Mouse (Mus musculus): ENCODE measurements around the gene Lrrc25. TPM values are rescaled to one million over a fixed set of nuclear protein-coding genes. Genes with fewer than 3 reads are reported as not detected.
A peak's percentile ranks its signal among the peaks of the same experiment; 100 is the strongest.

The Lrrc25 gene
- total RNA-seq, 1 experiment = 0.13 TPM

DNA sequence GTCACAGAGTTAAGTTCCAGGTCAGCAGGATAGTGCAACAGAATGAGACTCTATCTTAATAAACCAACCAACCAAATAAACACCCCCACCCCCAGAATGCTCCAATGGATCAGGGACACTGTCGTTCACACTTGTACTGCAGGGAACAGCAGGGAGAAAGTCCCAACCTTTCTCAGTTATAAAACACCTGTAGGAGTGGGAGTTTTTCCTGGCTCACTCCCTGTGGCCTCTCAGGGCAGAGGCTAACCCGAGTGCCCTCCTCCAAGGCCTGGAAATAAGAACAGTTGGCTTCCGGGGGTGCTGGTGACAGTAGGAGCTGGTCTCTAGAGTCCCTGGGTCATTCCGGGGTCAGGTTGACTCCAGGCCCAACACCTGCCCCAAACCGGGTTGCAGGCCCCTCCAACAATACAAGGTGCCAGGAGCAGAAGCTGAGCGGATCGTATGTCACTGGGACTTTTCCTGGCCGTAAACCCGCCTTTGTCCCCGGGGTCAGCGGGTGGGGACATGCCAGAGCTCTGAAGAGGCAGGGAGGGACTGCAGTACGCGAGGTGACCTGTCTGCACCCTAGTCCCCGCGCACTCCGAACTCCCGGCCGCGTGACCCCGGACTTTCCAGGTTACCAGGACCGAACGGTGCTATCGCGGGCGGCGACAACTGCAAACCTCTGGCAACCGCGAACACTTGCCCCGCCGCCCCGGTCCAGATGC, 43.1 kb downstream of the Lrrc25 start:
- Histone ChIP-seq H3K27ac (ENCODE audit: insufficient read depth, low read depth, low read length, poor library complexity, severe bottlenecking) (no peak overlapping the region), H3K4me1 (ENCODE audit: control insufficient read depth in 2 of 2, insufficient read depth in 2 of 2, low read length in 2 of 2, poor library complexity in 1 of 2) (peaks cover 5 to 12% of the 10 kb centered on the region in 2 experiments; a peak in 3 of 4 replicates), H3K9me3 (ENCODE audit: control insufficient read depth, insufficient read depth, low read depth, low read length) (no peaks in the 10 kb centered on the region), H3K36me3 (ENCODE audit: control insufficient read depth, insufficient read depth, low read length, poor library complexity, severe bottlenecking) (peaks cover 9% of the 10 kb centered on the region; the same call in 1 of the 2 replicates), H3K9ac (ENCODE audit: insufficient read depth, low read depth, low read length, poor library complexity, severe bottlenecking) (peak overlapping the region; percentile 72), H3K4me3 (ENCODE audit: insufficient read depth in 1 of 2, low read depth in 1 of 2, low read length in 2 of 2, poor library complexity in 1 of 2, severe bottlenecking in 1 of 2) (peak overlapping the region; percentile 87 to 93)
- no peak for DNase-seq (ENCODE audit: low read depth, low spot score)
- no peak for TF ChIP-seq MAFK (IDR thresholded peaks at IDR 0.05; ENCODE audit: insufficient read depth, low read depth, low read length)
- TF ChIP-seq HCFC1 (IDR thresholded peaks at IDR 0.05; ENCODE audit: borderline replicate concordance, insufficient read depth, low read length) = no peak
- TF ChIP-seq ZC3H11A (IDR thresholded peaks at IDR 0.05; ENCODE audit: borderline replicate concordance, low read depth, low read length) = no peak
- TF ChIP-seq CHD2 (IDR thresholded peaks at IDR 0.05; ENCODE audit: low read depth, low read length) = no peak
- TF ChIP-seq ZNF384 (IDR thresholded peaks at IDR 0.05; ENCODE audit: low read depth, low read length) = no peak
- in situ Hi-C loops (cut with MboI; ENCODE audit: low sequenced_read_pairs in 2 of 2, unreplicated experiment in 2 of 2) = no loop called here

DNA sequence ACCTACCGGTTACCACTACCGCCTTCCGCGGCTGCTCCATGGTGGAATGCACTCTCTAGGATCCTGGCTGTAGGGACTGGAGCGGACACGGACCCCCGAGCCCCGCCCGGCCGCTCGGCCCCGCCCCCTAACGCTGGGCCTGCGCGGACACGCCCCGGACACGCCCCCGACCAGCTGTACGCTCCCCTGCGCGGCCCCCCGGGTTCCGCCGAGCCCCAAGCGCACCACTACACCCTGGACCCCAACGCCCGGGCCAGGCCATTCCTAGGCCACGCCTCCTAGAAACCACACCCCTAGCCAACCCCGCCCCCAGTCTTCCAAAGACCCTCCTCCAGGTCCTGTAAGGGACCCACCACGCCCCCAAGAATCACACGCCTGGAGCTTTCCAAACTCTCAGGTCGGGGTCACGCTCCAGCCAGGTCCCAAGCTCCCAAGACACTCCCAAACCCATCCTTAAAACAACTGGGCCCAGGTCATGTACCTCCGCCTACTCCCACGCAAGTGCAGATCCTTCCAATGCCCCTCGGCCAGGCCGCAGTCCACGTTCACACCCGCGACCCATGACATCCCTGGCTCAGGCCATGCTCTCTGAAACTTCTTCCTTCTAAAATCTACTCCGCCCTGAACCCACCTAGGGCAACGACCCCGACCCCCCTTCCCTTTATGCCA, 43.8 kb downstream of the Lrrc25 start:
- H3K9me3 ChIP-seq (ENCODE audit: control insufficient read depth, insufficient read depth, low read depth, low read length) = no peaks in the 10 kb centered on the region
- in situ Hi-C loops (cut with MboI; ENCODE audit: low sequenced_read_pairs in 2 of 2, unreplicated experiment in 2 of 2) = no loop called here
- TF ChIP-seq HCFC1 (IDR thresholded peaks at IDR 0.05; ENCODE audit: borderline replicate concordance, insufficient read depth, low read length) (peak; percentile 20; the same call in 1 of the 2 replicates), ZC3H11A (IDR thresholded peaks at IDR 0.05; ENCODE audit: borderline replicate concordance, low read depth, low read length) (no peak), MAFK (IDR thresholded peaks at IDR 0.05; ENCODE audit: insufficient read depth, low read depth, low read length) (no peak), ZNF384 (IDR thresholded peaks at IDR 0.05; ENCODE audit: low read depth, low read length) (no peak)
- peak; percentile 97 for DNase-seq (ENCODE audit: low read depth, low spot score)
- peak overlapping the region; percentile 72 for H3K9ac ChIP-seq (ENCODE audit: insufficient read depth, low read depth, low read length, poor library complexity, severe bottlenecking)
- H3K4me3 ChIP-seq (ENCODE audit: insufficient read depth in 1 of 2, low read depth in 1 of 2, low read length in 2 of 2, poor library complexity in 1 of 2, severe bottlenecking in 1 of 2) = peak overlapping the region; percentile 87 to 93
- peak overlapping the region; percentile 35; the same call in 1 of the 2 replicates for H3K27ac ChIP-seq (ENCODE audit: insufficient read depth, low read depth, low read length, poor library complexity, severe bottlenecking)
- peaks cover 5 to 12% of the 10 kb centered on the region in 2 experiments; a peak in 3 of 4 replicates for H3K4me1 ChIP-seq (ENCODE audit: control insufficient read depth in 2 of 2, insufficient read depth in 2 of 2, low read length in 2 of 2, poor library complexity in 1 of 2)
- peaks cover 7% of the 10 kb centered on the region; the same call in 1 of the 2 replicates for H3K36me3 ChIP-seq (ENCODE audit: control insufficient read depth, insufficient read depth, low read length, poor library complexity, severe bottlenecking)

DNA sequence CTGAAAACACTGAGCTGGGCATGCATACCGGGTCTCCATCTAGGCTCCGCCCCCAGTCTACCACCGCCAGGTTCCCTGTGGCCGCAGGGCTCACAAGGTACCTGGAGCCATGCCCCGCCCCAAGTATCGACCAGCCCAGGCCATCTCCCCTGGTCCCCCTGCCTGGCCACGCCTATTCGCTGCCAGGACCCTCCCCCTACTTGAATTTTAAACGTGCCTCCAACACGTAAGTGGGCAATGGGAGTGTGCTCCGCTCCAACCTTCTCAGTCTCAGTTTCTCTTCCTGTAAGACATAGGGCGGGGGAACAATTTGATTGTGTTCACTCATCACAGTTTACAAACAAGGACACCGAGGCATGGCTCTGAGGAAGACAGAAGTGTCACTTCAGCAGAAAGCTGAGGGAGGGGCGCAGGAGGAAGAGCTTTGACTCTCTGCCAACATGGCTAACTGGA, 44.3 kb downstream of the Lrrc25 start, which contains the start of gene Pgpep1:
Gene Pgpep1, minus strand, starts transcription at position 116 of the 453 bp plus-strand sequence.
- Histone ChIP-seq H3K4me3 (ENCODE audit: insufficient read depth in 1 of 2, low read depth in 1 of 2, low read length in 2 of 2, poor library complexity in 1 of 2, severe bottlenecking in 1 of 2) (peak within 1 kb of the TSS; percentile 87 to 93), H3K4me1 (ENCODE audit: control insufficient read depth in 2 of 2, insufficient read depth in 2 of 2, low read length in 2 of 2, poor library complexity in 1 of 2) (peaks cover 5 to 13% of the 10 kb centered on the region in 2 experiments; a peak in 3 of 4 replicates), H3K9me3 (ENCODE audit: control insufficient read depth, insufficient read depth, low read depth, low read length) (no peaks in the 10 kb centered on the region), H3K36me3 (ENCODE audit: control insufficient read depth, insufficient read depth, low read length, poor library complexity, severe bottlenecking) (peaks cover 4% of the 10 kb centered on the region; the same call in 1 of the 2 replicates), H3K27ac (ENCODE audit: insufficient read depth, low read depth, low read length, poor library complexity, severe bottlenecking) (peak within 1 kb of the TSS; percentile 35; the same call in 1 of the 2 replicates), H3K9ac (ENCODE audit: insufficient read depth, low read depth, low read length, poor library complexity, severe bottlenecking) (peak within 1 kb of the TSS; percentile 72)
- DNase-seq (ENCODE audit: low read depth, low spot score) = peak; percentile 94
- in situ Hi-C loops (cut with MboI; ENCODE audit: low sequenced_read_pairs in 2 of 2, unreplicated experiment in 2 of 2) = no loop called here
- TF ChIP-seq ZNF384 (IDR thresholded peaks at IDR 0.05; ENCODE audit: low read depth, low read length) (no peak), MAFK (IDR thresholded peaks at IDR 0.05; ENCODE audit: insufficient read depth, low read depth, low read length) (peak; percentile 61)

DNA sequence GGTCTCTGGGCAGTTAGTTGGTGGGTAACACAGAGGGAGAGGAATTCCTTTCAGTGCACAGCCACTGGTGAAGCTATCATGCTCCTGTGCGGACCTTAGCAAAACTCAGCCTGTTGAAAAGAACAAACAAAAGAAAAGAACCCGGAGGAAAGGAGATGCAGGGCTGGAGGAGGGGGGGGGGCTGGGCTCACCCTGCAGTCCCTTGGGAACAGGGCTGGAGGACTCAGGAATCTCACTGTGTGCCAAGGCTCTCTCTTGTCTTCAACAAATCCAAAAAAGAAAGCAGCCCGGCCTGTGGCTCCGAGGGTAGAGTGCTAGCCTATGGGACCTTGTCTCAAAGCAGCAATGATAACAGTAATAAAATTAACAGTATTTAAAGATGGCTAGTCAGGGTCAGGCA, 47.7 kb downstream of the Lrrc25 start:
- TF ChIP-seq CHD2 (IDR thresholded peaks at IDR 0.05; ENCODE audit: low read depth, low read length) (no peak), ZC3H11A (IDR thresholded peaks at IDR 0.05; ENCODE audit: borderline replicate concordance, low read depth, low read length) (no peak), ZNF384 (IDR thresholded peaks at IDR 0.05; ENCODE audit: low read depth, low read length) (no peak), HCFC1 (IDR thresholded peaks at IDR 0.05; ENCODE audit: borderline replicate concordance, insufficient read depth, low read length) (no peak), MAFK (IDR thresholded peaks at IDR 0.05; ENCODE audit: insufficient read depth, low read depth, low read length) (no peak)
- in situ Hi-C loops (cut with MboI; ENCODE audit: low sequenced_read_pairs in 2 of 2, unreplicated experiment in 2 of 2) = no loop called here
- no peak overlapping the region for H3K27ac ChIP-seq (ENCODE audit: insufficient read depth, low read depth, low read length, poor library complexity, severe bottlenecking)
- no peak for DNase-seq (ENCODE audit: low read depth, low spot score)
- no peaks in the 10 kb centered on the region for H3K36me3 ChIP-seq (ENCODE audit: control insufficient read depth, insufficient read depth, low read length, poor library complexity, severe bottlenecking)
- no peak overlapping the region for H3K4me3 ChIP-seq (ENCODE audit: insufficient read depth in 1 of 2, low read depth in 1 of 2, low read length in 2 of 2, poor library complexity in 1 of 2, severe bottlenecking in 1 of 2)
- peaks cover 8 to 16% of the 10 kb centered on the region in 2 experiments; a peak in 2 of 4 replicates for H3K4me1 ChIP-seq (ENCODE audit: control insufficient read depth in 2 of 2, insufficient read depth in 2 of 2, low read length in 2 of 2, poor library complexity in 1 of 2)
- H3K9ac ChIP-seq (ENCODE audit: insufficient read depth, low read depth, low read length, poor library complexity, severe bottlenecking) = no peak overlapping the region
- no peaks in the 10 kb centered on the region for H3K9me3 ChIP-seq (ENCODE audit: control insufficient read depth, insufficient read depth, low read depth, low read length)

Measured in ES-E14 (cell line).